Mouse (Mus musculus) liver, embryonic 11.5 days (tissue): ENCODE measurements around the gene Tmem256. TPM values are rescaled to one million over a fixed set of nuclear protein-coding genes. Genes with fewer than 3 reads are reported as not detected.
A peak's percentile ranks its signal among the peaks of the same experiment; 100 is the strongest.
"Not testable (repeated sequence)": the region's sequence is repeated elsewhere in the genome, so short reads cannot be mapped to it uniquely, and the experiment has no call there.

Source experiments
- ATAC-seq: fragments of 200-750 bp; cut with Nextera tagmentation; replicated peaks from 2 replicates; pipeline ENCODE4 v1.8.0; 2017; ENCODE audit warnings: moderate number of reproducible peaks, mild to moderate bottlenecking, moderate TSS enrichment, moderate library complexity; ENCODE audit not compliant: low FRiP score
- DNase-seq: peaks from one replicate; pipeline ENCODE4 v3.0.0-alpha.2; 2017; ENCODE audit warnings: low spot score
- H3K27ac ChIP-seq: fragments of 300-500 bp; sonication (generic); 2 replicates; pipeline ENCODE4 v1.5.1; 2014; ENCODE audit warnings: mild to moderate bottlenecking, low read depth, low read length, control low read depth
- H3K27me3 ChIP-seq: fragments of 300-500 bp; sonication (generic); replicated peaks from 2 replicates; pipeline ENCODE4 v1.6.1; 2014; ENCODE audit warnings: low read length, mixed read lengths; ENCODE audit not compliant: control insufficient read depth, insufficient read depth
- H3K36me3 ChIP-seq: fragments of 300-500 bp; sonication (generic); 2 replicates; pipeline ENCODE4 v1.6.1; 2014; ENCODE audit warnings: mild to moderate bottlenecking, low read length, moderate library complexity, mixed read lengths; ENCODE audit not compliant: control insufficient read depth, insufficient read depth
- H3K4me1 ChIP-seq: fragments of 300-500 bp; sonication (generic); replicated peaks from 2 replicates; pipeline ENCODE4 v1.6.1; 2014; ENCODE audit warnings: low read length, mixed read lengths; ENCODE audit not compliant: control insufficient read depth, insufficient read depth
- H3K4me2 ChIP-seq: fragments of 300-500 bp; sonication (generic); 2 replicates; pipeline ENCODE4 v1.6.1; 2014; ENCODE audit warnings: mild to moderate bottlenecking, control low read depth, moderate library complexity
- H3K4me3 ChIP-seq: fragments of 300-500 bp; sonication (generic); 2 replicates; pipeline ENCODE4 v1.5.1; 2014; ENCODE audit warnings: low read depth, low read length, control low read depth
- H3K9ac ChIP-seq: fragments of 300-500 bp; sonication (generic); 2 replicates; pipeline ENCODE4 v1.6.1; 2014; ENCODE audit warnings: low read depth, low read length, control low read depth
- H3K9me3 ChIP-seq: fragments of 300-500 bp; sonication (generic); 2 replicates; pipeline ENCODE4 v1.6.1; 2016; ENCODE audit warnings: low read length, inconsistent platforms, mixed read lengths; ENCODE audit not compliant: control insufficient read depth
- WGBS: fragments of 180-500 bp; shearing (Covaris S2); extraction: QIAGEN DNeasy Blood & Tissue Kit; methylation state at CpG from one replicate; pipeline ENCODE4 v1.1.7; 2014; 5-methylcytosine and 5-hydroxymethylcytosine counted together
- polyA plus RNA-seq: library from polyadenylated mRNA; unstranded; fragments of >200 nt; fragmentation: Nextera tagmentation; extraction: Ambion mirVana; gene quantifications from 2 replicates; pipeline ENCODE4 v1.2.1, GENCODE M21; 2014

Tmem256 gene
- polyA plus RNA-seq, 1 experiment from 2014 or later = 370 TPM

DNA sequence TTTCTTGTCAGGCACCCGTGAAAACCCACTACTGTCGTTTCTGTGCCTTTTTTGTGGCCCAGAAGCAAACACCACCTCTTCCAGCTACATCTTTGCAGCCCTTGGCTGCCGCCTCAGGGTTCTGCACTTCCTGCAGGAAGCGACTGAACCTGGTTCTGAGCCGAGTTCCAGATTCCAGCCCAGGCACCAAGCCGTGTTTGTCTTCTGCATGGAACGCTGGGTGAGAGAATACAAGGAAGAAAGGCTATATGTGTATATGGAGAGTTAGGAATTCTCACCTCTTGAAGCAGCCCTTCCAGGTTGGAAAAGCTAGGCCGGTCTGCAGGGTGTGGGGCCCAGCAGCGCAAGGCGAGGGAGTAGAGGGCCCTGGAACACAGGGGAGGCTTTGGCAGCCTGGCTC, 16.4 kb downstream of the Tmem256 start:
- Histone ChIP-seq H3K27ac (peak overlapping the region; percentile 94), H3K4me2 (peak overlapping the region; percentile 49), H3K27me3 (peaks cover 19% of the 10 kb centered on the region), H3K9ac (no peak overlapping the region; the same call in 1 of the 2 replicates), H3K4me1 (peaks cover 45% of the 10 kb centered on the region), H3K4me3 (no peak overlapping the region), H3K36me3 (peaks cover 13% of the 10 kb centered on the region), H3K9me3 (no peaks in the 10 kb centered on the region)
- DNase-seq (no peak), ATAC-seq (no peak)
- WGBS = 67% methylated on average over 10 of the region's 10 CpGs

- peak overlapping the region; percentile 49 for H3K4me2 ChIP-seq
- H3K4me3 ChIP-seq = no peak overlapping the region
- no peaks in the 10 kb centered on the region for H3K9me3 ChIP-seq
- WGBS = 28% methylated on average over 16 of the region's 16 CpGs
- H3K36me3 ChIP-seq = peaks cover 11% of the 10 kb centered on the region
- H3K27me3 ChIP-seq = peaks cover 23% of the 10 kb centered on the region
- peak; percentile 45 for ATAC-seq
- peaks cover 42% of the 10 kb centered on the region for H3K4me1 ChIP-seq
- peak overlapping the region; percentile 22; the same call in 1 of the 2 replicates for H3K9ac ChIP-seq
- peak; percentile 53 for DNase-seq
- peak overlapping the region; percentile 94 for H3K27ac ChIP-seq
Measured at GRCm38 (mm10) chr11:69855347-69855746, 17.0 kb downstream of the Tmem256 start.

DNA sequence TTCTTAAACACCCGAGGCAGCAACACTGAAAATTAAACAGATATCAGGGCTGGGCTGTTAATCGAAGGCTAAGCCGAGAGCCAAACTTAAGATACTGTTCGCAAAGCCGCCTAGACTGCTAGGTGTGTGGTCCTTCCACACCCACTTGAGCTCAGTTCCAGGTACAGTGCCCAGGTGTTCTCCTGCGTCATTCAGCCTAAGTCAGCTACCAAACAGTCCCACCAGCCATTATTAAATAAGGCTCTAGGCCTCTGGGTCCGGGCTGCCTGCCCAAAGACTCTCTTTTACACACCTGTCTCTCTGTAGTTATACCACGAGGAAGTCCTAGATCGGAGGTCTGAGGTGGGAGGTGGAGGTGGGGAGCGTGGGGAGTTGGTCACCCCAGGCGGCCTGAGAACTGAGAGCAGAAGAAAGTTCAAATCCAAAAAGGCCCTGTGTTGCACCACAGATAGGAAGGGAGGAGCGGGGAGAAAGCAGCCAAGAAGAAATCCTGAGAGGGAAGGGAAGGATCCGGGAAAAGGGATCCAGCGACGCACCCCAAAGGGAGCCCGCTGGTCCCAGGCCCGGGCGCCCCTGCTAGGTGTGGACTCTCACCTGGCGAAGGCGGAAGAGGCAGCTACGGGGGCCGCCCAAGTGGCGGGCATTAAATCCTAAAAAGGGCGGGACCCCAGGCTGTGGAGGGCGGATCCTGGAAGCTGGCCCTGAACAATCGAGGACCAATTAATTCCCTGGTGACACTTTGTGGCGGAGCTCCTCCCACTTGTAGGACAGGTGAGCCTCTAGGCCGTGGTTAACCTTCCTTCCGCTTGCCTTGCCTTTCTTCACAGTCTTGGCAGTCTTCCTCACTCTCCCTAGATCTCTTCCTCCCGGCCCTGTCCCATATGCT, 20.0 kb downstream of the Tmem256 start, which contains the start of gene Tnk1:
Gene Tnk1, minus strand, starts transcription at position 618 of the 886 bp plus-strand sequence.
- H3K27ac ChIP-seq = no peak within 1 kb of the TSS
- no peaks in the 10 kb centered on the region for H3K9me3 ChIP-seq
- no peak for DNase-seq
- 30% methylated on average over 29 of the region's 30 CpGs for WGBS
- H3K4me1 ChIP-seq = peaks cover 21% of the 10 kb centered on the region
- peak within 1 kb of the TSS; percentile 38; the same call in 1 of the 2 replicates for H3K4me2 ChIP-seq
- no peak within 1 kb of the TSS for H3K9ac ChIP-seq
- no peaks in the 10 kb centered on the region for H3K36me3 ChIP-seq
- H3K27me3 ChIP-seq = peaks cover 23% of the 10 kb centered on the region
- no peak for ATAC-seq
- 0 out of 2 replicates have a peak within 1 kb of the TSS, but pooled peaks have one; percentile 12 for H3K4me3 ChIP-seq

GRCm38 (mm10) chr11:69863729-69864128, 25.4 kb downstream of the Tmem256 start:
- H3K27ac ChIP-seq, H3K36me3 ChIP-seq, H3K27me3 ChIP-seq, DNase-seq, H3K4me3 ChIP-seq, H3K9me3 ChIP-seq: not testable (repeated sequence)
- H3K9ac ChIP-seq = peak overlapping the region; percentile 55; the same call in 1 of the 2 replicates
- ATAC-seq = peak; percentile 54; the same call in 1 of the 2 replicates
- peak overlapping the region; percentile 33 for H3K4me2 ChIP-seq
- 64% methylated on average over 3 of the region's 3 CpGs for WGBS
- H3K4me1 ChIP-seq = peaks cover 15% of the 10 kb centered on the region

DNA sequence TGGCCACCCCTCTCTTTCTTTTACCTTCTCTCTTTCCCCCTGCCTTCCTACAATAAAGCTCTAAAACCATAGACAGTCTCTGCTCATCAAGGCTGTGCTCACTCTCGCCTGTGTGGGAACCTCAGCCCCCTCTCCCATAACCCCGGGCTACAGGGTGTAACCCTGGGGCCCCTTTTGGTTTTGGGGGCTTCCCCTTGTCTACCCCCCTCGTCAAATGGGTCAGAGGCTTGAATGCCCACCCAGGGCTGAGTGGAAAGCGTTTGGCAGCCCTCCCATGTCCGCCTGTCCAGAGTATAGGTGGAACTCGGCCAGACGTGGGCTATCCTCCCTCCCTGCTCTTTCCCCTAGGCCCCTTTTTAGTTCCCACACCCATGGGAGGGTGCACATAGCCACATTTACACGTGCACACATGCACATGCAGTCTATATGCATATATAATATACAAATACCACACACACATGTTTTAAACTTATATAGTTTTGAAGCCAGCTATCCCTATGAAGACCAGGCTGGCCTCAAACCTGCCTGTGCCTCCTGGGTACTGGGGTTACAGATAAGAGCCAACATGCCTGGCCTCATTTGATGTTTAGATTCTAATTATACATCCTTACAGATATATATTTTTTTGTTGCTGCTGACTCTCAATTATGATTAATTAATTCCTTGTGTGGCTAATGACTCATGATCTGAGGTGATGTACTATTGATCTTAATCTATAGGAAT, 26.0 kb downstream of the Tmem256 start:
- ATAC-seq (no peak), DNase-seq (no peak)
- H3K9ac ChIP-seq = peak overlapping the region; percentile 55
- peak overlapping the region; percentile 33 for H3K4me2 ChIP-seq
- H3K27ac ChIP-seq = peak overlapping the region; percentile 76
- H3K4me1 ChIP-seq = peaks cover 15% of the 10 kb centered on the region
- H3K27me3 ChIP-seq = peaks cover 4% of the 10 kb centered on the region; the same call in 1 of the 2 replicates
- H3K4me3 ChIP-seq = no peak overlapping the region
- H3K36me3 ChIP-seq = no peaks in the 10 kb centered on the region
- no peaks in the 10 kb centered on the region for H3K9me3 ChIP-seq
- 41% methylated on average over 8 of the region's 8 CpGs for WGBS

DNA sequence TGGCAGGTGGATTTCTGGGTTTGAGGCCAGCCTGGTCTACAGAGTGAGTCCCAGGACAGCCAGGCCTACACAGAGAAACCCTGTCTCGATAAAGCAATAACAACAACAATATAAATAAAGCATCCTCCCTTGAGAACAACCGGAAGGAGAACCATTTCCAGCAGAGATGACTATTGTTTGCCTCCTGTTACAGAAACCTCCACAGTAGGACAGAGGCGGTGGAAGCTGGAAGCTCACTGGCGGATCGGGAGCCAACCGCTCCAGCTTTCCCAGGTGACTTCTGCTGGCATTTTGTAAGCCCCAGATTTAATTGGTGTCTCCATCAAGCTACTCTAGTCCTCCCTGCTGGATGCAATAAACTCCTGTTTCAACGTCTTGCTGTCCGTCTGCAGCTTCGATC, 27.2 kb downstream of the Tmem256 start:
- Histone ChIP-seq H3K36me3 (no peaks in the 10 kb centered on the region), H3K4me2 (no peak overlapping the region), H3K27me3 (no peaks in the 10 kb centered on the region), H3K4me1 (peaks cover 15% of the 10 kb centered on the region), H3K9me3 (no peaks in the 10 kb centered on the region), H3K9ac (no peak overlapping the region), H3K4me3 (no peak overlapping the region), H3K27ac (no peak overlapping the region)
- WGBS = 87% methylated on average over 9 of the region's 9 CpGs
- no peak for DNase-seq
- no peak for ATAC-seq

- DNase-seq (no peak), ATAC-seq (peak; percentile 60)
- H3K4me1 ChIP-seq = peaks cover 15% of the 10 kb centered on the region
- H3K27ac ChIP-seq = no peak overlapping the region
- H3K4me2 ChIP-seq = no peak overlapping the region
- H3K9ac ChIP-seq = no peak overlapping the region
- H3K4me3 ChIP-seq = no peak overlapping the region
- 45% methylated on average over 9 of the region's 9 CpGs for WGBS
- H3K36me3 ChIP-seq = no peaks in the 10 kb centered on the region
- no peaks in the 10 kb centered on the region for H3K27me3 ChIP-seq
- no peaks in the 10 kb centered on the region for H3K9me3 ChIP-seq
Measured at GRCm38 (mm10) chr11:69867335-69867734, 29.0 kb downstream of the Tmem256 start.

GRCm38 (mm10) chr11:69870289-69871069, 32.2 kb downstream of the Tmem256 start:
- no peak for DNase-seq
- no peak overlapping the region for H3K4me3 ChIP-seq
- no peak overlapping the region for H3K27ac ChIP-seq
- 70% methylated on average over 2 of the region's 2 CpGs for WGBS
- no peaks in the 10 kb centered on the region for H3K9me3 ChIP-seq
- no peak overlapping the region for H3K9ac ChIP-seq
- no peaks in the 10 kb centered on the region for H3K36me3 ChIP-seq
- H3K4me2 ChIP-seq = no peak overlapping the region
- peak; percentile 60; the same call in 1 of the 2 replicates for ATAC-seq
- no peaks in the 10 kb centered on the region for H3K27me3 ChIP-seq
- no peaks in the 10 kb centered on the region for H3K4me1 ChIP-seq
